Mouse (Mus musculus): ENCODE measurements around the gene Dnali1.

Gene Dnali1

GRCm38 (mm10) chr4:125034341-125034740, 31.2 kb downstream of the Dnali1 start:
- in situ Hi-C loops (cut with MboI) = no loop called here

GRCm38 (mm10) chr4:125029891-125030614, 35.5 kb downstream of the Dnali1 start:
- in situ Hi-C loops (cut with MboI) = no loop called here

- in situ Hi-C loops (cut with MboI) = no loop called here
Observed at GRCm38 (mm10) chr4:125020780-125021538, 44.5 kb downstream of the Dnali1 start.

- in situ Hi-C loops (cut with MboI) = no loop called here
Observed at GRCm38 (mm10) chr4:125017431-125017830, 48.1 kb downstream of the Dnali1 start.

GRCm38 (mm10) chr4:125015806-125016635, 49.5 kb downstream of the Dnali1 start, which contains the start of gene Gnl2:
TSS of gene Gnl2 (plus strand) at chr4:125016585.
- in situ Hi-C loops (cut with MboI) = no loop called here

- in situ Hi-C loops (cut with MboI) = no loop called here
Observed at GRCm38 (mm10) chr4:125008712-125009111, 56.8 kb downstream of the Dnali1 start.

GRCm38 (mm10) chr4:125008220-125008619, 57.3 kb downstream of the Dnali1 start:
- in situ Hi-C loops (cut with MboI) = no loop called here

- in situ Hi-C loops (cut with MboI) = no loop called here
Observed at GRCm38 (mm10) chr4:125007460-125007859, 58.0 kb downstream of the Dnali1 start.
